Mouse (Mus musculus) E14TG2a.4 (cell line): ENCODE results near the gene Cic.

Experiments used
- CTCF ChIP-seq: conservative IDR thresholded peaks from 2 replicates; pipeline ENCODE4 v1.5.1; 2014; ENCODE audit warnings: low read length
- NANOG ChIP-seq: IDR thresholded peaks from 2 replicates; pipeline ENCODE4 v1.6.1; 2014; ENCODE audit warnings: borderline replicate concordance, low read length, mixed read lengths

DNA sequence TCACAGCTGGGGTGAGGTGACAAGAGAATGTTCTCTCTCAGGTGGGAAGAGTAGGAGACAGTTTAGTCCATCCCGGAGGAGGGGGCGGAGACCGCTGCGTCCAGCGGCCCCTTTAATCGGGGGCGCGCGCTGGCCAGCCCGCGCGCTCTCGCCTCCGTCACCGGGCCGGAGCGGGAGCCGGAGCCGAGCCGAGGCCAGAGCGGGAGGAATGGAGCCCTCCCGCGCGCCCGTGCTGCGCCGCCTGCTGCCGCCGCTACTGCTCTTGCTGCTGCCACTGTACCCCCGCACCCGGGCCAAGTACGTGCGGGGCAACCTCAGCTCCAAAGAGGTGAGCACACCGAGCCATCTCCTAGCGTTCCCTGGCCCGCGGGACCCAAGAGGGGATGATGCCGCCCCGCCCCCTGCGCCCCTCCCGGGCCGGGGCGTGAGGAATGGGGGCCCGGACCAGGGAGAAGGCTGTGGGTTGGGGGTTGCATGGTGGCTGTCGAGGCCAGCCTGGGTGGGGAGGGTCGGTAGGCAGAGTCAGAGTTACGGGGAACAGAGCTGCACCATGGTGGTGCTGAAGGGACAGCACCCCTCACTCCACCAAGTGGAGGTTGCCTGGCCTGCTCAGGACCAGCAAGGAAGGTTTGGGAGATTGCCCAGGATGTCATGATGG lies 38.6 kb downstream of the Cic start, which contains the start of gene Tmem145:
- no peak for TF ChIP-seq CTCF
- no peak for TF ChIP-seq NANOG
